11 mouse cellular contexts compared by ENCODE assay signal in genomic region chr10:115780239-115781016, GRCm38 (mm10). TPM values are rescaled to one million over a fixed set of nuclear protein-coding genes. Genes with fewer than 3 reads are reported as not detected.
DNase-seq lines count a peak whose midpoint lies in the region; ATAC-seq and TF ChIP-seq lines count a peak whose summit lies in the region.
"Had no signal": no experiment of that assay in that cellular context is flagged by ENCODE, and none has a peak within 500 bp of the region (broad histone marks: within the 10 kb centered on the region; RNA-seq: fewer than 3 reads in every experiment).

No protein-coding gene starts in this region.

- no peak overlapping the region for H3K9ac ChIP-seq in hindbrain, embryonic 11.5 days (ENCODE audit: low read depth, low read length)
- H3K9ac ChIP-seq in hindbrain, embryonic 13.5 days, result no peak overlapping the region
- H3K9ac ChIP-seq in embryonic facial prominence, embryonic 12.5 days, result no peak overlapping the region
- H3K9ac ChIP-seq in kidney, embryonic 14.5 days (ENCODE audit: low read depth, low read length), result no peak overlapping the region
- no peak overlapping the region for H3K9ac ChIP-seq in liver, embryonic 14.5 days (replicated peaks)
- H3K9ac ChIP-seq: embryonic facial prominence, embryonic 15.5 days had no signal

- WGBS in hindbrain, embryonic 11.5 days, result 74% methylated on average over 10 of the region's 11 CpGs
- WGBS in hindbrain, embryonic 13.5 days, result 76% methylated on average over 11 of the region's 11 CpGs
- 79% methylated on average over 11 of the region's 11 CpGs for WGBS in embryonic facial prominence, embryonic 12.5 days
- WGBS in kidney, embryonic 14.5 days, result 68% methylated on average over 11 of the region's 11 CpGs
- 66% methylated on average over 11 of the region's 11 CpGs for WGBS in liver, embryonic 14.5 days (ENCODE audit: insufficient replicate concordance)

- no peaks in the 10 kb centered on the region for H3K36me3 ChIP-seq in hindbrain, embryonic 11.5 days (ENCODE audit: control insufficient read depth, insufficient read depth, low read length)
- no peaks in the 10 kb centered on the region for H3K36me3 ChIP-seq in hindbrain, embryonic 13.5 days
- H3K36me3 ChIP-seq in embryonic facial prominence, embryonic 12.5 days, result no peaks in the 10 kb centered on the region
- no peaks in the 10 kb centered on the region for H3K36me3 ChIP-seq in kidney, embryonic 14.5 days (ENCODE audit: control insufficient read depth, insufficient read depth, low read length)
- no peaks in the 10 kb centered on the region for H3K36me3 ChIP-seq in liver, embryonic 14.5 days (replicated peaks; ENCODE audit: control insufficient read depth, insufficient read depth, low read depth)
- H3K36me3 ChIP-seq: embryonic facial prominence, embryonic 15.5 days had no signal

- TF ChIP-seq CTCF in liver, embryonic 14.5 days (IDR thresholded peaks at IDR 0.05; ENCODE audit: low read depth), result no peak

- no peaks in the 10 kb centered on the region for H3K9me3 ChIP-seq in hindbrain, embryonic 11.5 days (ENCODE audit: control insufficient read depth, low read length)
- no peaks in the 10 kb centered on the region for H3K9me3 ChIP-seq in hindbrain, embryonic 13.5 days
- no peaks in the 10 kb centered on the region for H3K9me3 ChIP-seq in embryonic facial prominence, embryonic 12.5 days
- H3K9me3 ChIP-seq in kidney, embryonic 14.5 days (ENCODE audit: control insufficient read depth, low read length), result no peaks in the 10 kb centered on the region
- no peaks in the 10 kb centered on the region for H3K9me3 ChIP-seq in liver, embryonic 14.5 days (ENCODE audit: control insufficient read depth, low read length)
- H3K9me3 ChIP-seq: embryonic facial prominence, embryonic 15.5 days had no signal

- TF ChIP-seq EP300 in liver, embryonic 14.5 days (IDR thresholded peaks at IDR 0.05; ENCODE audit: low read depth), result 0 out of 2 replicates have a peak, but pooled peaks have one; percentile 8

- no peaks in the 10 kb centered on the region for H3K27me3 ChIP-seq in hindbrain, embryonic 11.5 days (ENCODE audit: control insufficient read depth, insufficient read depth, low read length)
- no peaks in the 10 kb centered on the region for H3K27me3 ChIP-seq in hindbrain, embryonic 13.5 days
- no peaks in the 10 kb centered on the region for H3K27me3 ChIP-seq in embryonic facial prominence, embryonic 12.5 days
- H3K27me3 ChIP-seq in kidney, embryonic 14.5 days (ENCODE audit: control insufficient read depth, insufficient read depth, low read length), result no peaks in the 10 kb centered on the region
- no peaks in the 10 kb centered on the region for H3K27me3 ChIP-seq in liver, embryonic 14.5 days (ENCODE audit: control insufficient read depth, insufficient read depth, low read length)
- H3K27me3 ChIP-seq: embryonic facial prominence, embryonic 15.5 days had no signal

- H3K4me3 ChIP-seq in hindbrain, embryonic 11.5 days (ENCODE audit: low read depth, low read length), result no peak overlapping the region
- H3K4me3 ChIP-seq in hindbrain, embryonic 13.5 days, result no peak overlapping the region
- no peak overlapping the region for H3K4me3 ChIP-seq in embryonic facial prominence, embryonic 12.5 days
- H3K4me3 ChIP-seq in kidney, embryonic 14.5 days (ENCODE audit: low read length), result no peak overlapping the region
- no peak overlapping the region for H3K4me3 ChIP-seq in liver, embryonic 14.5 days (ENCODE audit: insufficient read depth in 1 of 2, low read depth in 2 of 2, low read length in 2 of 2)
- H3K4me3 ChIP-seq: embryonic facial prominence, embryonic 15.5 days had no signal

- no peak overlapping the region for H3K4me2 ChIP-seq in hindbrain, embryonic 11.5 days (replicated peaks; ENCODE audit: low read depth, low read length)
- no peak overlapping the region for H3K4me2 ChIP-seq in hindbrain, embryonic 13.5 days
- no peak overlapping the region for H3K4me2 ChIP-seq in embryonic facial prominence, embryonic 12.5 days (replicated peaks)
- no peak overlapping the region for H3K4me2 ChIP-seq in kidney, embryonic 14.5 days (replicated peaks; ENCODE audit: low read depth, low read length)
- H3K4me2 ChIP-seq in liver, embryonic 14.5 days (ENCODE audit: low read depth), result no peak overlapping the region
- H3K4me2 ChIP-seq: embryonic facial prominence, embryonic 15.5 days had no signal

- ATAC-seq in hindbrain, embryonic 11.5 days (ENCODE audit: low FRiP score), result peak; percentile 40; the same call in 1 of the 2 replicates
- ATAC-seq in hindbrain, embryonic 13.5 days (ENCODE audit: low FRiP score), result no peak; the same call in 1 of the 2 replicates
- peak; percentile 60; the same call in 1 of the 2 replicates for ATAC-seq in embryonic facial prominence, embryonic 12.5 days (ENCODE audit: insufficient number of reproducible peaks, insufficient read depth, low FRiP score, low TSS enrichment)
- peak; percentile 75 for ATAC-seq in kidney, embryonic 14.5 days (ENCODE audit: low FRiP score, low TSS enrichment)
- peak; percentile 74 for ATAC-seq in liver, embryonic 14.5 days (ENCODE audit: insufficient read depth)
- no peak for ATAC-seq in CD4-positive, CD25-positive, alpha-beta regulatory T cell, adult 4 months

- no peak overlapping the region for H3K27ac ChIP-seq in hindbrain, embryonic 11.5 days (ENCODE audit: low read depth, low read length)
- H3K27ac ChIP-seq in hindbrain, embryonic 13.5 days, result no peak overlapping the region
- H3K27ac ChIP-seq in embryonic facial prominence, embryonic 12.5 days, result no peak overlapping the region
- no peak overlapping the region for H3K27ac ChIP-seq in kidney, embryonic 14.5 days (ENCODE audit: low read depth, low read length)
- no peak overlapping the region for H3K27ac ChIP-seq in liver, embryonic 14.5 days
- H3K27ac ChIP-seq: embryonic facial prominence, embryonic 15.5 days had no signal

- DNase-seq in hindbrain, embryonic 11.5 days (ENCODE audit: low spot score), result no peak
- peak; percentile 15 to 26 (median 16) for DNase-seq in liver, embryonic 14.5 days (ENCODE audit: low read depth in 3 of 3, low spot score in 3 of 3)
- DNase-seq in cerebellum, postnatal 14 days, result no peak
- no peak for DNase-seq in adrenal gland, adult 2 months
- DNase-seq: cerebellum, adult 9-10 months; lung, adult 2 months had no signal

- no peaks in the 10 kb centered on the region for H3K4me1 ChIP-seq in hindbrain, embryonic 11.5 days (replicated peaks; ENCODE audit: control insufficient read depth, insufficient read depth, low read length)
- H3K4me1 ChIP-seq in hindbrain, embryonic 13.5 days (replicated peaks), result no peaks in the 10 kb centered on the region
- no peaks in the 10 kb centered on the region for H3K4me1 ChIP-seq in embryonic facial prominence, embryonic 12.5 days
- H3K4me1 ChIP-seq in kidney, embryonic 14.5 days (ENCODE audit: control insufficient read depth, insufficient read depth, low read length), result 0 out of 2 replicates have a peak, but pooled peaks cover 5% of the 10 kb centered on the region
- peaks cover 0 to 7% of the 10 kb centered on the region in 2 experiments; a peak in 2 of 4 replicates for H3K4me1 ChIP-seq in liver, embryonic 14.5 days (replicated peaks; ENCODE audit: control insufficient read depth in 2 of 2, insufficient read depth in 2 of 2, low read length in 1 of 2)

RNA-seq across cellular contexts. Expression of gene Tspan8, which starts 36.2 kb away (rescaled TPM):
- polyA plus RNA-seq in hindbrain, embryonic 11.5 days (2014; fragmentation: Nextera tagmentation; extraction: Ambion mirVana), result 1.4 and 1.5 TPM in 2 replicates
- 0.91 and 1.0 TPM in 2 replicates for polyA plus RNA-seq in hindbrain, embryonic 13.5 days (2015; fragmentation: Nextera tagmentation; extraction: Ambion mirVana)
- polyA plus RNA-seq in embryonic facial prominence, embryonic 12.5 days (2016; fragmentation: Nextera tagmentation; extraction: Ambion mirVana), result 2.2 and 3.0 TPM in 2 replicates
- polyA plus RNA-seq in kidney, embryonic 14.5 days (2014; fragmentation: Nextera tagmentation; extraction: Ambion mirVana), result 26.9 and 31.3 TPM in 2 replicates
- polyA plus RNA-seq in liver, embryonic 14.5 days (2012; rRNA removed), result 27.4 and 34.6 TPM in 2 replicates
- 58.0 and 72.8 TPM in 2 replicates for polyA plus RNA-seq in liver, embryonic 14.5 days (2014; fragmentation: Nextera tagmentation; extraction: Ambion mirVana)
- total RNA-seq in adrenal gland, adult 2 months (2021), result 1 to 10 TPM in 1 of 2 experiments, under 1 TPM in 1; 0.55 to 2.6 TPM
- polyA plus RNA-seq in adrenal gland, adult 2 months (2012; rRNA removed), result 0.33 TPM in 1 of 2 replicates, not detected in the other
- not detected for polyA plus RNA-seq in CD4-positive, CD25-positive, alpha-beta regulatory T cell, adult 4 months (2017; shearing (Covaris generic))

Comparison
In these comparisons a context has a peak if more than half of its experiments do, and no peak if none do; other contexts are left out.
1. ATAC-seq: peak in hindbrain, embryonic 11.5 days (single experiment), embryonic facial prominence, embryonic 12.5 days (single experiment), kidney, embryonic 14.5 days (single experiment) and liver, embryonic 14.5 days (single experiment); none in hindbrain, embryonic 13.5 days (single experiment) and CD4-positive, CD25-positive, alpha-beta regulatory T cell, adult 4 months (single experiment).
2. DNase-seq: peak in liver, embryonic 14.5 days (3 of 3); none in hindbrain, embryonic 11.5 days (single experiment), cerebellum, postnatal 14 days (0 of 2) and adrenal gland, adult 2 months (single experiment).